Mouse (Mus musculus) bone marrow, adult 2 months (tissue): ENCODE data around the gene Gm6408.

Experiments
- CTCF ChIP-seq: fragments of 200-500 bp; IDR thresholded peaks from 2 replicates; pipeline ENCODE4 v1.5.1; 2011; ENCODE audit warnings: low read length, control low read depth; ENCODE audit not compliant: control insufficient read depth, insufficient read depth
- POLR2A ChIP-seq: fragments of 200-500 bp; IDR thresholded peaks from 2 replicates; pipeline ENCODE4 v1.6.1; 2011; ENCODE audit warnings: low read depth, mild to moderate bottlenecking, control low read depth, low read length, borderline replicate concordance; ENCODE audit not compliant: control insufficient read depth

- TF ChIP-seq CTCF (no peak), POLR2A (no peak)
Observed at GRCm38 (mm10) chr5:146442767-146443166, 39.0 kb upstream of the Gm6408 start.
